Mouse (Mus musculus) neural tube, embryonic 11.5 days (tissue): ENCODE measurements around the gene Myh9. TPM values are rescaled to one million over a fixed set of nuclear protein-coding genes. Genes with fewer than 3 reads are reported as not detected.
"Not testable (repeated sequence)": the region's sequence is repeated elsewhere in the genome, so short reads cannot be mapped to it uniquely, and the experiment has no call there.

Source experiments
- ATAC-seq: fragments of 200-750 bp; cut with Nextera tagmentation; 2 replicates; pipeline ENCODE4 v1.8.0; 2017; ENCODE audit warnings: moderate number of reproducible peaks, mild to moderate bottlenecking, moderate TSS enrichment, moderate library complexity; ENCODE audit not compliant: insufficient read depth, low FRiP score, low TSS enrichment
- DNase-seq: peaks from one replicate; pipeline ENCODE4 v3.0.0-alpha.2; 2015; ENCODE audit warnings: low spot score
- H3K27ac ChIP-seq: fragments of 300-500 bp; sonication (generic); 2 replicates; pipeline ENCODE4 v1.5.1; 2014; ENCODE audit warnings: low read depth, mild to moderate bottlenecking, low read length
- H3K27me3 ChIP-seq: fragments of 300-500 bp; sonication (generic); 2 replicates; pipeline ENCODE4 v1.6.1; 2014; ENCODE audit warnings: mild to moderate bottlenecking, low read length, mixed read lengths; ENCODE audit not compliant: control insufficient read depth, insufficient read depth
- H3K36me3 ChIP-seq: fragments of 300-500 bp; sonication (generic); 2 replicates; pipeline ENCODE4 v1.6.1; 2014; ENCODE audit warnings: mild to moderate bottlenecking, low read length, moderate library complexity, mixed read lengths; ENCODE audit not compliant: control insufficient read depth, insufficient read depth
- H3K4me1 ChIP-seq: fragments of 300-500 bp; sonication (generic); 2 replicates; pipeline ENCODE4 v1.6.1; 2014; ENCODE audit warnings: low read length, mixed read lengths; ENCODE audit not compliant: control insufficient read depth, insufficient read depth
- H3K4me2 ChIP-seq: fragments of 300-500 bp; sonication (generic); 2 replicates; pipeline ENCODE4 v1.6.1; 2014; ENCODE audit warnings: low read depth, mild to moderate bottlenecking, moderate library complexity
- H3K4me3 ChIP-seq: fragments of 300-500 bp; sonication (generic); 2 replicates; pipeline ENCODE4 v1.5.1; 2014; ENCODE audit warnings: low read depth, low read length
- H3K9ac ChIP-seq: fragments of 300-500 bp; sonication (generic); 2 replicates; pipeline ENCODE4 v1.6.1; 2014; ENCODE audit warnings: mild to moderate bottlenecking, low read length
- H3K9me3 ChIP-seq: fragments of 300-500 bp; sonication (generic); 2 replicates; pipeline ENCODE4 v1.6.1; 2016; ENCODE audit warnings: low read length; ENCODE audit not compliant: control insufficient read depth
- WGBS: fragments of 180-500 bp; shearing (Covaris S2); extraction: QIAGEN DNeasy Blood & Tissue Kit; methylation state at CpG from one replicate; pipeline ENCODE4 v1.1.7; 2014; 5-methylcytosine and 5-hydroxymethylcytosine counted together
- polyA plus RNA-seq: library from polyadenylated mRNA; unstranded; fragments of >200 nt; fragmentation: Nextera tagmentation; extraction: Ambion mirVana; gene quantifications from 2 replicates; pipeline ENCODE4 v1.2.1, GENCODE M21; 2014

Gene Myh9
- polyA plus RNA-seq, 1 experiment from 2014 or later: 24.5 TPM

DNA sequence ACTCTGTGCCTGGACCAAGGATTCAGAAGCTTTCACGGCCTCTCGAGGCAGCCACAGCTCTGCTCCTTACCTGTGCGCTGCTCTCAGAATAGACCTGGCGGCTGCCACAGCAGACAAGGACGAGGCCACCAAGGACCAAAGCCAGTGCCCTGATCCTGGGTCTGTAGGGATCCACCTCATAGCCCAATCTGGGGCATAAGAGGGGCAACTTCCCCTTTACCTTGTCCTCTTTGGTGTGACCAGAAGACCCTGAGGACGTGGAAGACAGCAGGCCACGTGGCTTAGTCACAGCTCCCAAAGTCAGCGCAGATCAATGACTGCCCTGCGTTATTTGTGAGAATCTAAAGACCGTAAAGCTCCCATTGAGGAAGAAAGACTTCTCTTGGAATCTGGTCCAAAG, 109.1 kb downstream of the Myh9 start:
- H3K27me3 ChIP-seq, DNase-seq, H3K9ac ChIP-seq, H3K27ac ChIP-seq, H3K9me3 ChIP-seq, H3K36me3 ChIP-seq, H3K4me2 ChIP-seq, H3K4me3 ChIP-seq, H3K4me1 ChIP-seq, ATAC-seq: not testable (repeated sequence)
- WGBS: 81% methylated on average over 10 of the region's 10 CpGs

GRCm38 (mm10) chr15:77731605-77732004, 110.4 kb downstream of the Myh9 start:
- Histone ChIP-seq H3K4me1 (no peaks in the 10 kb centered on the region), H3K9ac (no peak overlapping the region), H3K4me3 (no peak overlapping the region), H3K4me2 (no peak overlapping the region), H3K9me3 (no peaks in the 10 kb centered on the region), H3K27ac (no peak overlapping the region), H3K27me3 (no peaks in the 10 kb centered on the region), H3K36me3 (no peaks in the 10 kb centered on the region)
- WGBS: 80% methylated on average over 5 of the region's 5 CpGs
- DNase-seq: no peak
- no peak for ATAC-seq

- not testable (repeated sequence) for H3K4me2 ChIP-seq, H3K4me1 ChIP-seq
Measured at GRCm38 (mm10) chr15:77728739-77729138, 113.2 kb downstream of the Myh9 start, which contains the start of gene Apol9b. Gene Apol9b (plus strand): TSS chr15:77729039.

GRCm38 (mm10) chr15:77727745-77728144, 114.2 kb downstream of the Myh9 start:
- WGBS: 92% methylated on average over 3 of the region's 3 CpGs
- not testable (repeated sequence) for H3K9me3 ChIP-seq, H3K4me3 ChIP-seq

More at GRCm38 (mm10) chr15:77728739-77729138, 113.2 kb downstream of the Myh9 start, which contains the start of gene Apol9b:
- not testable (repeated sequence) for H3K36me3 ChIP-seq, H3K27me3 ChIP-seq, H3K9ac ChIP-seq, DNase-seq, H3K27ac ChIP-seq, H3K9me3 ChIP-seq, ATAC-seq, H3K4me3 ChIP-seq
- 100% methylated on average over 1 of the region's 4 CpGs for WGBS

GRCm38 (mm10) chr15:77727139-77727538, 114.8 kb downstream of the Myh9 start:
- not testable (repeated sequence) for H3K4me2 ChIP-seq, H3K27me3 ChIP-seq, H3K36me3 ChIP-seq, H3K27ac ChIP-seq, H3K9me3 ChIP-seq, DNase-seq, H3K9ac ChIP-seq, H3K4me3 ChIP-seq, H3K4me1 ChIP-seq, ATAC-seq
- 5% methylated on average over 3 of the region's 3 CpGs for WGBS

More at GRCm38 (mm10) chr15:77727745-77728144, 114.2 kb downstream of the Myh9 start:
- not testable (repeated sequence) for H3K27ac ChIP-seq, H3K4me2 ChIP-seq, H3K36me3 ChIP-seq, H3K27me3 ChIP-seq, H3K4me1 ChIP-seq, H3K9ac ChIP-seq, DNase-seq, ATAC-seq

GRCm38 (mm10) chr15:77725393-77726020, 116.5 kb downstream of the Myh9 start:
- WGBS: 83% methylated on average over 6 of the region's 6 CpGs
- not testable (repeated sequence) for H3K4me2 ChIP-seq

DNA sequence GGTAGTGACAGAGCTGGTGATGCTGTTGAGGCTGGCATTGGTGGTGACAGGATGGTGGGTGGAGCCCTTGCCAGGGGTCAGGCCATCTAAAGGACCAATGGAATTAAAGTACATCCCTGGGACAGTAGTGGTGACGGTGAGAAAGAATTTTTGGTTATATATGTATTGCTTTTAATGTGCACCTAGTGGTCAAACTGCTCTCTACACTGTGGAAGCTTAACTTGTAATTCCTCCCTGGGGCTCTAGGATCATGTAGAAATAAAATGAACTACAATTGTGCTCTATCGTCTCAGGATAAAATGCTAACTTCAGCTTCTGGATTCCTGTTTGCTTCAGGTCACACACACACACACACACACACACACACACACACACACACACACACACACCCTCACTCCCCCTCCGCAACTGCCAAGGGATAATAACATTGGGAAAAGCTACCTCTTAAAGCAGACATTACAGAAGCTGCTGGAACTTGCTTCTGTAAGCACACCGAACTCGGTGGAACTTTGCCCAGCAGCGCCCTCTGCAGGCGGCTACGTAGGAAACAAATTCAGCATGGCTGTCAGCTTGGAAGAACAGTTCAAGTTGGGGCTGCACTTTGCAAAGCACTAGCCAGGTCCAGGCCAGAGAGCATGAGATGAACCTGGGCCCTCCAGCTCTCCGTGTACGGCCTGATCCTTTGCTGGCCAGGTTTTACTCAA, 117.6 kb downstream of the Myh9 start:
- H3K4me2 ChIP-seq, DNase-seq, H3K4me3 ChIP-seq, ATAC-seq, H3K9me3 ChIP-seq, H3K4me1 ChIP-seq, H3K36me3 ChIP-seq, H3K27ac ChIP-seq, H3K27me3 ChIP-seq, H3K9ac ChIP-seq: not testable (repeated sequence)
- 29% methylated on average over 2 of the region's 10 CpGs for WGBS

More at GRCm38 (mm10) chr15:77725393-77726020, 116.5 kb downstream of the Myh9 start:
- H3K36me3 ChIP-seq, DNase-seq, ATAC-seq, H3K27ac ChIP-seq, H3K27me3 ChIP-seq, H3K4me3 ChIP-seq, H3K9me3 ChIP-seq, H3K9ac ChIP-seq, H3K4me1 ChIP-seq: not testable (repeated sequence)

DNA sequence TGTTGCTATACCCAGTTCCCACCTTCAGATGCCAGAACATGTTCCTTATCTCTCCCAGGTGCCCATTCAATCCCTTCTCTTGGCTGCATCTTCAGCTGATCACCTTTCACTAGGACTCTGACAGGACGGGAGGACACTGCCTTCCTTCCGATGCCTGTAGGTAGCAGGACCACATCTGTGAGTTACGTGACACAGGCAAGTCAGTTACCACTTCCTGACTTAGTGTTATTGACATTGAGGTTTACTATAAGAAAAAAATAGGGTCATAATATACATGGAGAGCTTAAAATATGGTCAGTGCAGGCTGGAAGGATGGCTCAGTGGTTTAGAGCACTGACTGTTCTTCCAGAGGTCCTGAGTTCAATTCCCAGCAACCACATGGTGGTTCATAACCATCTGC, 120.5 kb downstream of the Myh9 start:
- not testable (repeated sequence) for H3K4me2 ChIP-seq, DNase-seq, ATAC-seq, H3K27me3 ChIP-seq, H3K27ac ChIP-seq, H3K36me3 ChIP-seq, H3K4me1 ChIP-seq, H3K9me3 ChIP-seq, H3K4me3 ChIP-seq, H3K9ac ChIP-seq
- WGBS: no CpG with 5 or more reads among the region's 3 CpGs

DNA sequence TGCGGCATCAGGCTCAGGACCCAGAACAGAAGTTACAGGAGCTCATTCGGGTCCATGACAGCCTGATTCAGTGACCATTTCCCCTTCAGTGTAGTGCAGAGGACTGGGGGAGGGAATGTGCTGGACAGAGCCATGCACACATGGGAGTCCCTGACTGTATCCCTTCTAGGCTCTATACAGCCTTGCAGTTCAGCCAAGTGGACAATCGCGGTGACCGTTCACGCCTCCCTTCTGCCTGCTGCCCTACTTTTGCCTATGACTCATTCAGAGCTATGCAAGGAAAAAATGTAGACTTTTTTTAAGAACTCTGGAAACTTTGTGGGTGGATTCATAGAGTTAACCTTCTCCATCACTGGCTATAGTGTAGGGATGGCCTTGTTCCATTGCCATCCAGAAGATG, 123.7 kb downstream of the Myh9 start:
- H3K27ac ChIP-seq, H3K4me1 ChIP-seq, ATAC-seq, H3K36me3 ChIP-seq, H3K4me3 ChIP-seq, H3K27me3 ChIP-seq, H3K9ac ChIP-seq, H3K9me3 ChIP-seq, H3K4me2 ChIP-seq, DNase-seq: not testable (repeated sequence)
- 82% methylated on average over 2 of the region's 6 CpGs for WGBS
